Mouse (Mus musculus) right cerebral cortex, postnatal 36 days (tissue): ENCODE results near the gene Rptor.

Source experiments
- DNase-seq, 2 experiments: peaks; one replicate each; pipeline ENCODE4 v3.0.0; 2022; ENCODE audit warnings: low spot score in 2 of 2, mixed read lengths in 1 of 2

The Rptor gene

DNA sequence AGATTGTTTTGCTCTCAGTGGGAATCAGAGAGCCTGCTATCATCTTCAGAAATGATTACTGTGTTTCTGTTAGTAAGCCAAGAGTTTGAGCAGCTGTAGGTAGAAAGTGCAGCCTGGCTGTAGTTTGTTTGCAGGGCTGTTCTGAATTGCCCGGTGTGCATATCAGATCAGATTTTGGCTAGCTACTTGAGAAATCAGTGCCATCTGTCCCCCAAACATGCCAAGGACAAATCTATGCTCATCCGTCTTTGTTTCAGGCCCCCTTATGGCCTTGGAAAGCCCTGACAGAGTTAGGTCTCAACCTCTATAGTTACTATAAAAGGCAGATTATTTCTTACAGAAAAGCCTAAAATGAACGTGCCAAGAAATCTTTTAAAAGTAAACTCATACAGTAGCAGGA is 244.9 kb downstream of the Rptor start:
- DNase-seq: no peak

GRCm38 (mm10) chr11:119848189-119848588 is 245.5 kb downstream of the Rptor start:
- DNase-seq: no peak

DNA sequence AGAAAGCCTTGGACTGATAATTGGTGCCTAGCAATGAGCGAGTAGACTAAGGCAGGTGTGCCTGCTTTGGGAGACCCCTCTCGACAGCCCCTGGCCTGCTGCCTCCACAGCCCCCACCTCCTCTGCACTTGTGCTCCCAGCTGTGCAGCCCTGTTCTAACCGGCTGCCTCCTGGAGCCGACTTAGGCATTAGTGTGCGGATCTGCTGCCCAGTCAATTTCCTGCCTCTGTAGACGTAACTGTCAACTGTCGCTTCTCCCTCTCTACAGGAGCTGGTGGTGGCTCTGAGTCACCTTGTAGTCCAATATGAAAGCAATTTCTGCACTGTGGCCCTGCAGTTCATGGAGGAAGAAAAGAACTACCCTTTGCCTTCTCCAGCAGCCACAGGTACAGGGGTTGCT is 253.3 kb downstream of the Rptor start:
- no peak for DNase-seq

DNA sequence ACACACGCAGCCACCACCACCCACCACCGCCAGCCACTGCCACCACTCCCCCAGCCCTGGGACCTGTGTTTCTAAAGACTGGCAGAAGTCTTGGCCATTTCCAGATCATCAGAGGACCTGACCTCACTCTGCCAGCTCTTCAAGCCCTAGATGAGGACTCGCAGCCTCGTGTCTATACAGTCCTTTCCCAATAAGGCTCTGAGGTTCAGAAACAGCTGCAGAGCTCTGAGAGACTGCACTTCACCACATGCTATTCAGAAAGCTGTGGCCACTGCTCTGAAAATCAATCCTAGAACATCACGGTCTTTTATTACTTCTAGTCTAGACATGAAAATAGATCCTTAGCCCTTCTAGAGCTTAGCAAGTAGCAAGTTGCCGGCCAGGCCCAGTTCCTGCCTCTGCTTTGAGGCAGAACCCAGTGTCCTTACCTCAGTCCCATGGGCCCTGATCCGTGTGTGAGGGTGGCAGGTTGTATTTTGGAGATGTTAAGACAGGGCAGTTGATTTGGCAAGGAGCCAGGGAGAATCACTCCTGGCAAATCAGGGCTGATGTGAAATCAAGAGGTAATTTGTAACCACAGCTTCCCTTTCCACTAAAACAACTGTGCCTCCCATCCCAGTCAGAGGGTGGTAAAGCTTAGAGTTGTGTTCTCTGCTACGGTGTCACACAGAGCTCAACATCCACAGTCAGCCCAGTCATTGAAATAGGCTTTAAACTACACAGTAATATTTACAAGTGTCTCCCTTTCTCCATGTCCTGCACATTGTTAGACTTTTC is 260.0 kb downstream of the Rptor start:
- DNase-seq: no peak

DNA sequence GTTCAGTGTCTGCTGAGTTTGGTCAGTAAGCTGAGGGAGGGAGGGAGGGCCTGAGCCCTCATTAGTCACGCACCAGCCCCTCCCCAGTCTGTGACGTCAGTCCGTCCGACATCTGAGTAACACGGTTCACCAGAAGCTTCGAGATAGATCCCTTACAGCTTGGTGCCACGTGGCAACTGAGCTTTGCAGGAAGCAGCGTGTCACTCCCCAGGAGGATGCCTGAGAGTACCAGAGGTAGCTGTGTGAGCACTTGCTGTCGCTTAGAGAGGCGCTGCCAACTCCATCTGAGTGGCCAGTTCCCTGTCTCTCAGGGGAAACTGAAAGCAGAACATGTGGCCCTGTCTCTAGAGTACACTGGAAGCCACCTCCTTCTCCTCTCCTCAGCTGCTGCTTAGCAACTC is 260.7 kb downstream of the Rptor start:
- DNase-seq: no peak

- no peak for DNase-seq
Measured at GRCm38 (mm10) chr11:119866837-119867236, 264.1 kb downstream of the Rptor start.

- no peak for DNase-seq
Measured at GRCm38 (mm10) chr11:119868138-119868537, 265.4 kb downstream of the Rptor start.

DNA sequence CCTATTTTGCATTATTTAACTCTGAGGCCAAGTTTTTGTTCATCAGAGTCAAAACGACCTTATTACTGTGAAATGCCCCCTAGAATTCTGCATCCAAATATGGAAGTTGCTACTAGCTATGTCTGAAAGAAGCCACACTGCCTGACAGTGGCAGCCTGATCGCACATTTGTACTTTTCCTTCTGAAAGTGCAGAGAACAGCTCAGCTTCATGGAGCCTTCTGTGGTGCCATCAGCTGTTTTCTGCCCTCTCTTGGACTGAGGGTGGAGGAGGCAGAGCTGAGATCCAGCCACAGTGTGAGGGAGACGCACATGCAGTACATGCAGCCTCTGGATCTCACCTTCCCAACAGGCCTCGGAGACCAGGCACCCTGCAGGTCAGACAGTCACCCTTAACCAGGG is 265.9 kb downstream of the Rptor start:
- no peak for DNase-seq

DNA sequence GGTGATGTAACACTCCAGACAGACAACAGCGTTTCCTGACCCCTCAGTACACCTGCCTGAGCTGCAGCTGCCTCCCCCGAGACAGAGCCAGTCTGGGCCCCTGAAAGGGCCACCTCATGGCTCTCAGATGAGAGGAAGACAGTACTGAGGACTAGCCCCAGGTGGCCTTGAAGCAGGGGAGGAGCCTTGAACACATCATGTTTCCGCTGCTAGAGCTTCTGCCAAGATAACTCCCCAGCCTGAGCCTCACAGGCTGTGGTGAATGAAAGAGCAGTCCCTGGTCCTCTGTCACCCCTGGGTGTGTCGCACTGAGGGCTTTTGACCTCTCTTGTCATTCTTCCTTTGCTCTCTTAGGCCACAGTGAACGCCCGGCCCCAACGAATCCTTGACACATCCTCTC is 268.4 kb downstream of the Rptor start:
- no peak for DNase-seq

GRCm38 (mm10) chr11:119873643-119874042 is 270.9 kb downstream of the Rptor start:
- DNase-seq: no peak

DNA sequence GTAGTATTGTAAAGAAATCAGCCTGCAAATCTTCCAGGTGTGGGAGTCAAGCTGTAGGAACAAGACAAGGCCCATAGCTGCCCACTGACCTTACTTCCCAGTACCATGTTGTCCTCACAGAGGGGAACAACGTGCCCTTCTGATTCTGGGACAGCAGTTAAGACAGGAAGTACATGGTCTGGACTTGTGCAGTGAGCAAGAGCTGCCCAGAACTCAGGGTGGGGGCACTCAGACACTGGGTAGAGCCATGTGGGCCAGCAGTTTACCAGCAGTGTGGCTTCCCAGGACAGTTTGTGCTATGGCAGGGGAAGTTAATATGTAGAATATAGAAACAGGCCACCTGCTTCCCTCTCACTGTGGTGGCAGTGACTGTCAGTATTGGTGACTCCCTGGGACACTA is 272.1 kb downstream of the Rptor start:
- no peak for DNase-seq

DNA sequence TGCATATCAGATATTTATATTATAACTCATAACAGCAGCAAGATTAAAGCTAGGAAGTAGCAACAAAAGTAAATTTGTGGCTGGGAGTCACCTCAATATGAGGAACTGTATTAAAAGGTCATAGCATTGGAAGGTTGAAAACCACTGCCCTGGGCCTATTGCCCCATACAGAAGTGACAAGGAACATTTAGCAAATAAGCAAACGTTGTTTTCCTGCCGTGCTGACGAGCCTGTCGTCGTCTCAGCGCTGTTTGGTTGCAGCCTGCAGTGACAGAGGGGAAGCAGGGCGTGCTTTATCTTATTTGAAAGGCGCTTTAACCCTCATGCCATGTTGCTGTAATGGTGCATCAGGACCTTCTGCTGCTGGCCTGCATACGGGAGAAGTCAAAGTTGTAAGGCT is 273.0 kb downstream of the Rptor start:
- no peak for DNase-seq

- DNase-seq: no peak
Measured at GRCm38 (mm10) chr11:119877124-119877523, 274.4 kb downstream of the Rptor start.

DNA sequence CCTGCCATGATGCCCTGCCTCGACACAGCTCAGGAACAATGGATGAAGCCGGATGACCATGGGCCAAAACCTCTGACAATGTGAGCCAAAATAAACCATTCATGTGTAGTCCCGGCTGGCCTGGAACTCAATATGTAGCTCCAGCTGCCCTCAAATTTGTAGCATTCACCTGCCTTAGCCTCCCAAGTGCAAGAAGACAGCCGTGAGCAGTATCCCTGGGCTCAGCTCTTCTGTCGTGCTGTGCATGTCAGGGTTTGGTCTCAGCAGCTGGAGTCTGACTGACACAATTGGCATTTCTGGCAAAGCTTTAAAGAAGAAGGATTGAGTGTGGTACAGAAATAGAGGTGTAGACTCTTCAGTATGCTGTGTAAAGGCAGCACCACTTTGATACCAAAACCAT is 276.9 kb downstream of the Rptor start:
- no peak for DNase-seq

DNA sequence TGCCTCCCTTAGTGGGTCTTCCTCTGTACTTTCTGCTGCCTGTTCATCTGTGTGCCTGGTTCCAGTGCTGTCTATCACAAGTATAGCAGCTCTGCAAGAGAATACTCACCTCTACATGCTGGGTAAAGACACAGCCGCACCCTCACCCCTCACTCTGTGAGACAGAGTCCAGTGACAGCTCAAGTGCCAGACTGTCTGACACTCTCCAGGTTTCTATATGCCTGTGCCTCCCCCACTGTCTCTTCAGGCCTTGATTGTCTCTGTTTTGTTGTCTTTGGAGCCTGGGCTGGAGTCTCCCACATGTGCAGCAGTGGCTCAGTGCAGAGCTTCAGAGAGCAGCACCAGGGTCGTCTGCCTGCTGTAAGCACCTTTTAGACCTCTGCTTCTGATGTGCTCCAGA is 280.9 kb downstream of the Rptor start:
- DNase-seq: no peak

GRCm38 (mm10) chr11:119889966-119890365 is 287.3 kb downstream of the Rptor start:
- DNase-seq: no peak

DNA sequence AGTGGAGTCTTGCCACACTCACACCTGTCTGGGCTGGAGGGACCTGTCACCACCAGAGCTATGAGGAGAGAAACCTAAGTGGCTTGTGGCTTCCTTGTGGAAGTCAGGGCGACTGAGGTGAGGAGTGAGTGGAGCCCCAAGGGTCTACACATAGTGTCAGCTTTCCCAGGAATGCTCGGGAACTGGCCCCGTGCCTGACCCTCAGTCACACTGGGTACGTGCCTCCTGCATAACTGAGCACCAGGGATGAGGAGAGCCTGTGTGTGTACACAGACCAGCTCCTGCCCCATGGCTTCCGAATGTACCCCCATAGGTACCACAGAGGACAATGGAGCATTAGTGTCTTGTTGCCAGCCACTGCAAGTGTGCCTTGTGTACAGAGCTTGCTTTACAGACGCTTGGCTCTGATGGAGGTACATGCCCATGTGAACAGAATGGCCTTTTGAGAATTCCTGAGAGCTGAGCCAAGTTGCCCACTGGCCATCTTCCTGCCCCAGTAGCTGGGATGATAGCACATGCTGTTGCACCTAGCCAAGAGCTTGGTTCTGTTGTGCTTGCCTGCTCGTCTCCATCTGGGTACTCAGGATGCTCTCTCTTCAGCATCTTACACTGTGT is 289.0 kb downstream of the Rptor start:
- DNase-seq: no peak

DNA sequence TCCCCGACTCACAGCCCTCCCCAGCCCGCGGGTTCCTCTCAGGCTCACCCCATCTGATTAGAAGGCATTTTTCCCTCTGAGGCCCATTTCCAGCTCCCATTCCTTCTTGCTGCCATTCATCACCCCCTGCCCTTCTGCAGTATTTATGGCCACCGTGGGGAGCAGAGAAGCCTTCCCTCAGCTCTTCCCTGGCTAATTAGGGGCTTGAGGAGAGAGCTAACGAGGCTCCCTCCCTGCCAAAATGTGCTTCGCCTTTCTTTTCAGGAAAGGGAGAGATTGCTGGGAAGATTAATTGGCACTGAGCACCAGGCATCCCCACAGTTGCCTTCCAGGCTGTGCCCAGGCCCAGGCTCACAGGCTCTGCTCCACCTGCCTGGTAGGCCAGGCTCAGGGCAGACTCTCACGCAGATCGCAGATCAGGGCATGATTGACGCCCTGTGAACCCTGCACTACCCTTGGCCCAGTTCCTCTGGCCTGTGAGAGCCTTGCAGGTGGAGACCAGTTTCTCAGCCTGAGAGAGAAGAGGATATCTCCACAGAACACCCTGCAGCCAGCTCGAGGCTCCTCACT is 291.0 kb downstream of the Rptor start:
- no peak for DNase-seq

- no peak for DNase-seq
Measured at GRCm38 (mm10) chr11:119894634-119895033, 291.9 kb downstream of the Rptor start.

- DNase-seq: no peak
Measured at GRCm38 (mm10) chr11:119897041-119897440, 294.3 kb downstream of the Rptor start.

DNA sequence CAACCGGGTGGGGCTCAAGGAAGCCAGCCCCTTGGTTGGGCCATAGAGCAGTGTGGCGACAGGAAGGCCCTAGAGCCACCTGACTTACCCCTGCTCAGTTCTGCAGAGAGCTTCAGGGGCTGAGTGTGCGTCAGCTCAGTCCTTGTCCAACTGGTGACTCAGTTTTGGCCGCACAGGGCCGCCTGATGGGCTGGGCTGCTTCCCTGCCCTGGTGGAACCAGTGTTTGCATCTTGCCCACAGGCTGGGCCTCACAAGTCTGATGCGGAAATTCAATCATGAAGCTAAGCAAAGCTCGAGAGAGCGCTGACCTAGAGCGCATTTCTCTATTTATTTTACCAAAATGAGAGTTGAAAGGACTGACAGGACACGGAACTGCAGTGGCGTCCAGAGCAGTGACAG is 296.3 kb downstream of the Rptor start:
- no peak for DNase-seq

DNA sequence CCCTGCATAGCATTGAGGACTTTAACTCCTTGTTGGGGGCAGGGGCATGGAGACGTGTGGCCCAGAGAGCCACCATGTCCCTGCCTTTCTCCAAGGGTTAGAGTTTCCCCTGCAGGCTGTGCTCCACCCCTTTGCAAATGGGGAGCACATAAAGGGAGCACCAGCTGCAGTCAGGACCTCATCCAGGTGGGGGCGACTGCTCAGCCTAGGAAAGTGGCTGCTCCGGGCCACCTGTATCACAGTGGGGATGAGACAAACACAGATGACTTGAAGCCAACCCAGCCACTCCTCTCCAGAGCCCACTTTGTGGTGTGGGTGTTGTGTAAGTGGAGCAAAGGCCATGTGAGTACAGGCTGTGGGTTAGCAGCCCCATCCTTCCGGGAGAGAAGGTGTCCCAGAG is 298.5 kb downstream of the Rptor start:
- no peak for DNase-seq

DNA sequence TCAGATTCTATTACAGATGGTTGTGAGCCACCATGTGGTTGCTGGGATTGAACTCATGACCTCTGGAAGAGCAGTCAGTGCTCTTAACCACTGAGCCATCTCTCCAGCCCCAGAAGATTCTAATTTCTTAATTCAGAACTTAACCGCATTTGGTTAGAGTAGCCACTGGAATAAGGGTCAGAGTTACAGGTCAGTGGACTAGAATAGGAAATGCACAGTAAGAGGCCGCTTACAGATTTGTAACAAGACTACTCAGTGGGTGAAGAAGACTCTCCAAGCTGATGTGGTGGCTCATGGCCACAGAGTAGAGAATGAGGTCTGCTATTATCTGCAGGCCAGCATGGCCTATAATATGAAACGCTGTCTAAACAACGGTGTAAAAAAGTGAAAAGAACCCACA is 300.2 kb downstream of the Rptor start:
- DNase-seq: no peak
